Mouse (Mus musculus) embryonic fibroblast, embryonic 13.5 days (primary cell): ENCODE data around the gene Ube2g2. TPM values are rescaled to one million over a fixed set of nuclear protein-coding genes. Genes with fewer than 3 reads are reported as not detected.

Experiments used
- H3K27ac ChIP-seq: 2 replicates; pipeline ENCODE4 v1.5.1; 2012; ENCODE audit warnings: low read length, control low read depth, inconsistent platforms; ENCODE audit not compliant: insufficient read depth
- H3K4me1 ChIP-seq: 2 replicates; pipeline ENCODE4 v1.6.1; 2011; ENCODE audit warnings: low read length; ENCODE audit not compliant: control insufficient read depth, insufficient read depth
- H3K4me3 ChIP-seq: 2 replicates; pipeline ENCODE4 v1.5.1; 2011; ENCODE audit warnings: mild to moderate bottlenecking, control low read depth, low read length; ENCODE audit not compliant: insufficient read depth
- CTCF ChIP-seq: IDR thresholded peaks from 2 replicates; pipeline ENCODE4 v1.5.1; 2011; ENCODE audit warnings: mild to moderate bottlenecking, control low read depth, low read length, moderate library complexity, borderline replicate concordance; ENCODE audit not compliant: insufficient read depth
- POLR2A ChIP-seq: IDR thresholded peaks from 2 replicates; pipeline ENCODE4 v1.6.1; 2011; ENCODE audit warnings: low read depth, mild to moderate bottlenecking, control low read depth, low read length, moderate library complexity
- polyA plus RNA-seq: library from polyadenylated mRNA; stranded (reverse); fragments of >200 nt; gene quantifications from 2 replicates; pipeline ENCODE4 v1.2.4, GENCODE M21; 2011; ENCODE audit warnings: low read depth; ENCODE audit not compliant: missing spikeins, insufficient read length

The Ube2g2 gene
- polyA plus RNA-seq, 1 experiment, result 62.1 TPM

DNA sequence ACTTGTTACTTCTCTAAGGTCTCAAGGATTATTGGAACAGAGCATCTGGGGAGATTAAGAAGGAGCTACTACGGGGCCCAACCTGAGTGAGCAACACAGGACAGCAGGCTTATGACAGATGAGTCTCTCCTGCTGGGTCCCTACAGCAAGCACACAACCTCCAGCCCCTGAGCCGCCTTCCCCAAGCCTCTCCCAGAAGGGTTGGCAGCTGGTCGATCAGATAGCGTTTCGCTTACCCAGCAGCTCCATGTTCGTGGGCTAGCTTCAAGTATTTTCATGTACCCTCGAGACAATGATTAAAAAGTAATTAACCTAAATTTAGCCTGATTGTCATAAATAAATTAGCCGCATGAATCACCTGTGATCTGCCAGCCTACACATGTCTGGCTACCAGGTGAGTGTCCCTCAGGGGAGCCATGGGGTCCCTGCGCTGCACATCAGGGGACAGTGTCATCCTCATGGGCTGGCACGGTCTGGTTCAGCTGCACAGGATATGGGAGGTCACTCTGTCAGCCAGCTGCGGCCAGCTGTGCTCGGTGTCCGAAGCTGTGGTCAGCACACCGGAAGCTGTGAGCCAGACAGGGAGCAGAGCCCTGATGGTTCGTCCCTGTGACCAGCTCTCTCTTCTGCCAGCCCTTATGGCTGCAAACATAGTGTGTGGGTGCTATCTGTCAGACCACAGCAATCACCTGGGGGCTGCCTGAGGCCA, 36.4 kb downstream of the Ube2g2 start:
- Histone ChIP-seq H3K27ac (no peak overlapping the region), H3K4me3 (no peak overlapping the region), H3K4me1 (no peaks in the 10 kb centered on the region)
- TF ChIP-seq POLR2A (no peak), CTCF (no peak)

GRCm38 (mm10) chr10:77663949-77664665, 42.0 kb downstream of the Ube2g2 start:
- H3K4me3 ChIP-seq, result no peak overlapping the region
- no peak for TF ChIP-seq CTCF
- no peak for TF ChIP-seq POLR2A
- no peaks in the 10 kb centered on the region for H3K4me1 ChIP-seq
- no peak overlapping the region for H3K27ac ChIP-seq

DNA sequence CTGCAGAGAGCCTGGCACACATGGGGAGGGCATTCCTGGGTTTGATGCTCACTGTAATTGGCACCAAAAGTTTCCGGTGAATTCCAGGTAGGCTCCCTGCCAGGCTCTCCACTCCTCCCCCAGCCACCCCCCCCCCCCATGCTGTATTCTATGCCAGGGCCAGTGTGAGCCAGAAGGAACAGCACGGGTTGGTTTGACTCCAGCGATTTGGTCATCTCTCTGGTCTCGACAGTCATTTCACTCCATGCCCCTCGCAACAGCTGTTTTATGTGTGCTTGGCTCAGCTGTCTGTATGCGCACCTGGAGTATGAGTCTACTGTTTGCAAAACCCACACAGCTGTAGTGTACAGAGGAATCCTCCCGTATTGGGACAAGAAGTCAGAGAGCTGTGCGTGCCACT, 44.3 kb downstream of the Ube2g2 start:
- no peak overlapping the region for H3K4me3 ChIP-seq
- no peaks in the 10 kb centered on the region for H3K4me1 ChIP-seq
- TF ChIP-seq CTCF, result no peak
- H3K27ac ChIP-seq, result no peak overlapping the region

GRCm38 (mm10) chr10:77667402-77667801, 45.3 kb downstream of the Ube2g2 start:
- Histone ChIP-seq H3K4me1 (no peaks in the 10 kb centered on the region), H3K27ac (no peak overlapping the region), H3K4me3 (no peak overlapping the region)
- TF ChIP-seq POLR2A (no peak), CTCF (no peak)

DNA sequence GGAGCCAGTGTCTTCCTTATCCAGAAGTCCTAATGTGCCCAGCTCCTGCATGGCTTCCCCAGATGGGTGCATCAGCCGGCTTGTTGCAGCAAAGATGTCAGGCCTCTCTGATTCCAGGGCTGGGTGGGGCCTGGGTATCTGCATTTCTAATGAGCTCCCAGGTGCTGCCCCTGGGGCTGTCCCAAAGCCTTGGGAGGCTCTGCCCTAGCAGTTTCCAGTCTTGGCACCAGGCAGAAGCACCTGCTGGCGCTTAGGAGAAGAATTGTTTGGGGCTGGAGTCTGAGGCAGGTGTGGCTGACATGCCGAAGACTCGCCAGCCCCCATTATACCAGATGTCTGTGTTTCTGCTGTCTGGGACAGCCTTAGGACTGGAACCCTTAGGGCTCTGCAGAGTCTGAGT, 48.6 kb downstream of the Ube2g2 start:
- H3K4me1 ChIP-seq, result no peaks in the 10 kb centered on the region
- TF ChIP-seq POLR2A (no peak), CTCF (no peak)
- H3K27ac ChIP-seq, result no peak overlapping the region
- no peak overlapping the region for H3K4me3 ChIP-seq

DNA sequence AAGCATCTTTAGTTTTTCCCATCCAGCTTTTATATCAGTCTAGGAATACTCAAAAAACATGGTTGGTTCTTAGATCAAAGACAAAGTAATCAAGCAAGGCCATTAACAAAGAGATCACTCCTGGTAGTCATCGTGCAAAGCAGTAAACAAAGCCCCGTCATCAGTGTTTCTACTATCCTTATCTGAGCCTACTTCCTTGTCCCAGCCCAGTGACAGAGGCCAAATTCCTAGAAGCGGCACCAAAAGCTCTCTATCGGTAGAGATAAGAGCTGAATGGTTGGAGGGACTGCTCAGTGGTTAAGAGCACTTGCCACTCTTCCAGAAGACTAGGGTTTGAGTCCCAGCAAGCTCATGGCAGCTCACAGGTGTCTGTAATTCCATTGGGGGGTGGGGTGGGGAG, 49.4 kb downstream of the Ube2g2 start:
- H3K27ac ChIP-seq, result no peak overlapping the region
- TF ChIP-seq POLR2A (no peak), CTCF (no peak)
- H3K4me1 ChIP-seq, result no peaks in the 10 kb centered on the region
- no peak overlapping the region for H3K4me3 ChIP-seq

DNA sequence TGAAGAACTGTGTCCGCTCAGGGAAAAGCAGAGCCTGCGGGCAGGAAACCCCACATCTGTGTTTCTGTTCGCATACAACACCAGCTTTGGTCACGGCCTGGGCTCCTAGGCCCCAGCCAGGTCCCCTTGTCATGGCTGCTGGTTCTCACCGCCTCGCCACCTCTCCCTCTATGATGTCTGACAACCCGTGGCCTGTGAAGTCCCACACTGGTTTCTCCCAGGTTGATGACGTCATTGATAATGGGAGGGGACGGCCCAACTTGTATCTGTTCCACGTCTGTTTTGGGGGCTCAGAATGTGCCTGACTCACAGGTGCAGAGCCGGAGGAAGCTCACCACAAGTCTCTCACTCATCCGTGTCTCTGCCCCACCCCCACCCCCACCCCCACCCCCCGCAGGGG, 51.7 kb downstream of the Ube2g2 start:
- Histone ChIP-seq H3K4me1 (no peaks in the 10 kb centered on the region), H3K27ac (no peak overlapping the region), H3K4me3 (no peak overlapping the region)
- TF ChIP-seq POLR2A (no peak), CTCF (no peak)

DNA sequence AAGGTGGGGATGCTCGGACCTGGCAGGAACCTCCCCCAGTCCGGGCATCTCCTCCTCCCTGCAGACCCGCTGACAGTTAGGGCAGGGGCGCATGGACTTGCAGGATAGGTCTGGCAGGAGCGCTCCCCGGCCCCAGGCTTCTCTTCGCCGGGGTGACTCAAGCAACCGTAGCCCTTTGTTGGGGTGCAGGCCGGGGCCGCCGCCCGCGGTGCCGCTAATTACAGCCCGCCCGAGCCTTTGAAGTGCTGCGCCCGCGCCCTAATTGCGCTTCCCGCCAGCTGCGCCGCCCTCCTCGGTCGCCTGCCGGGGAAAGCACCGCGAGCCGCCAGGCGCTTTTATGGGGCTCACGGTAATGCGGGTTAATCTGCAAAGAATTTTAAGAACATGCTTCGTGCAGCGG, 55.5 kb downstream of the Ube2g2 start:
- Histone ChIP-seq H3K27ac (no peak overlapping the region), H3K4me3 (no peak overlapping the region), H3K4me1 (no peaks in the 10 kb centered on the region)
- no peak for TF ChIP-seq CTCF
- TF ChIP-seq POLR2A, result no peak

- Histone ChIP-seq H3K4me1 (no peaks in the 10 kb centered on the region), H3K27ac (no peak overlapping the region), H3K4me3 (no peak overlapping the region)
- TF ChIP-seq POLR2A, result no peak
- TF ChIP-seq CTCF, result no peak
Observed at GRCm38 (mm10) chr10:77682994-77683393, 60.9 kb downstream of the Ube2g2 start.

DNA sequence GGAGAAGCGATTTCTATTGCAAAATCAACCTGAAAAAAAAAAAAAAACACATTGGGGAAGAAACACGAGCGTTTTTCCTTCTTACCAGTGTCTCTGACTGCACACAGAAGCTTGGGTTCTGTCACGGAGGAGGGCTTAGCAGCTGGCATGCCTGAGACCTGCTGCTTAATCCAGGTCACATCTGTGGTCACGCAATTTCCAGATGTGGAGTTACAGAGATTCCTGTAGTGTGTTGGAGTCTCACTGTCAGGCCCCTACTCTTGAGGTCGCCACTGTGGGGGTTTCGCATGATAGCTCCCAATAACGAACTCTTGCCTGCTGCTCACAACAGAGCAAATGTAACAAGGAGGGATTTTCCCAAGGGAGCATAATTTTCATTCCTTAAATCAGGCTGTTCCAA, 62.1 kb downstream of the Ube2g2 start:
- H3K4me3 ChIP-seq, result no peak overlapping the region
- H3K4me1 ChIP-seq, result no peaks in the 10 kb centered on the region
- no peak overlapping the region for H3K27ac ChIP-seq
- TF ChIP-seq CTCF, result no peak
